Mouse (Mus musculus) bone marrow macrophage, adult 2 months (primary cell): Measurements from ENCODE around the gene Leprot.

Experiments used
- CTCF ChIP-seq: IDR thresholded peaks from 2 replicates; pipeline ENCODE4 v1.5.1; 2012; ENCODE audit warnings: low read depth, mild to moderate bottlenecking, low read length, moderate library complexity
- POLR2A ChIP-seq: IDR thresholded peaks from 2 replicates; pipeline ENCODE4 v1.6.1; 2012; ENCODE audit warnings: mild to moderate bottlenecking, low read depth, low read length, borderline replicate concordance

- no peak for TF ChIP-seq POLR2A
- TF ChIP-seq CTCF, result no peak
Measured at GRCm38 (mm10) chr4:101675726-101676125, 28.2 kb downstream of the Leprot start.
